Mouse (Mus musculus) forebrain, embryonic 13.5 days (tissue): ENCODE measurements at regions not wholly inside any gene's neighbourhood (a gene's known extent, or its start where the extent isn't known, plus 50 kb on each side); places are given as distances from the start of the nearest gene placed in this dataset.

Source experiments
- ATAC-seq: fragments of 200-750 bp; cut with Nextera tagmentation; 2 replicates; pipeline ENCODE4 v1.8.0; 2017
- H3K27ac ChIP-seq: fragments of 300-500 bp; sonication (generic); 2 replicates; pipeline ENCODE4 v1.5.1; 2015; ENCODE audit warnings: inconsistent platforms, mild to moderate bottlenecking, moderate library complexity
- H3K27me3 ChIP-seq: fragments of 300-500 bp; sonication (generic); 2 replicates; pipeline ENCODE4 v1.6.1; 2015; ENCODE audit warnings: mild to moderate bottlenecking, inconsistent platforms
- H3K36me3 ChIP-seq: fragments of 300-500 bp; sonication (generic); 2 replicates; pipeline ENCODE4 v1.6.1; 2015; ENCODE audit warnings: mild to moderate bottlenecking, inconsistent platforms; ENCODE audit not compliant: poor library complexity, severe bottlenecking
- H3K4me1 ChIP-seq: fragments of 300-500 bp; sonication (generic); 2 replicates; pipeline ENCODE4 v1.6.1; 2015; ENCODE audit warnings: inconsistent platforms
- H3K4me2 ChIP-seq: fragments of 300-500 bp; sonication (generic); 2 replicates; pipeline ENCODE4 v1.6.1; 2015; ENCODE audit warnings: inconsistent platforms, mild to moderate bottlenecking, moderate library complexity
- H3K4me3 ChIP-seq: fragments of 300-500 bp; sonication (generic); 2 replicates; pipeline ENCODE4 v1.5.1; 2015; ENCODE audit warnings: mild to moderate bottlenecking, inconsistent platforms
- H3K9ac ChIP-seq: fragments of 300-500 bp; sonication (generic); 2 replicates; pipeline ENCODE4 v1.6.1; 2015; ENCODE audit warnings: mild to moderate bottlenecking, inconsistent platforms
- H3K9me3 ChIP-seq: fragments of 300-500 bp; sonication (generic); replicated peaks from 2 replicates; pipeline ENCODE4 v1.6.1; 2016; ENCODE audit warnings: inconsistent platforms
- WGBS: fragments of 180-500 bp; shearing (Covaris S2); methylation state at CpG from one replicate; pipeline ENCODE4 v1.1.7; 2015; 5-methylcytosine and 5-hydroxymethylcytosine counted together

DNA sequence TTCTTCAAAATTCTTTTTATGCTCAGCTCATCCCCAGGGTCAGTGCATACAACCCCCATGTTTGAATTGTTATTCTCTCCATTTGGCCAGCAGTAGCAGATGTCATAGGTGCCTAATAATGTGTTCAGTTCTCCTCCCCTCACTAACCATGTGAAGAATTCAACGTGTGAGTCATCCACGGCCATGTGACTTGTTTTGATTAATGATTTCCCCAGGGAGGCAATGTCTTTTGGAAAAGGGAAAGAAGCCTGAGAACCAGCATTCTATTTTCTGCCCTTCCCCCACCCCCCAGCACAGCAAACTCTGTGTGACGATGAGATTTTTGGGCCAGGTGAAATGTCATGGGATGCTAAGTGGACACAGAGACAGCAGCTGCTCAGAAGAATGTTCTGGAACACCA, 459.5 kb upstream of the Nr2f2 start:
- Histone ChIP-seq H3K27me3 (no peaks in the 10 kb centered on the region), H3K4me3 (no peak overlapping the region), H3K36me3 (no peaks in the 10 kb centered on the region), H3K9ac (no peak overlapping the region), H3K4me2 (no peak overlapping the region), H3K4me1 (peaks cover 4% of the 10 kb centered on the region; the same call in 1 of the 2 replicates), H3K27ac (no peak overlapping the region), H3K9me3 (no peaks in the 10 kb centered on the region)
- WGBS: 83% methylated on average over 3 of the region's 3 CpGs
- no peak for ATAC-seq

- Histone ChIP-seq H3K9me3 (no peaks in the 10 kb centered on the region), H3K4me2 (no peak overlapping the region), H3K4me3 (no peak overlapping the region), H3K36me3 (no peaks in the 10 kb centered on the region), H3K27me3 (no peaks in the 10 kb centered on the region), H3K27ac (no peak overlapping the region), H3K9ac (no peak overlapping the region), H3K4me1 (peaks cover 4% of the 10 kb centered on the region; the same call in 1 of the 2 replicates)
- 74% methylated on average over 11 of the region's 11 CpGs for WGBS
- no peak for ATAC-seq
These were observed 456.5 kb upstream of the Nr2f2 start for GRCm38 (mm10) chr7:70823020-70823419.

DNA sequence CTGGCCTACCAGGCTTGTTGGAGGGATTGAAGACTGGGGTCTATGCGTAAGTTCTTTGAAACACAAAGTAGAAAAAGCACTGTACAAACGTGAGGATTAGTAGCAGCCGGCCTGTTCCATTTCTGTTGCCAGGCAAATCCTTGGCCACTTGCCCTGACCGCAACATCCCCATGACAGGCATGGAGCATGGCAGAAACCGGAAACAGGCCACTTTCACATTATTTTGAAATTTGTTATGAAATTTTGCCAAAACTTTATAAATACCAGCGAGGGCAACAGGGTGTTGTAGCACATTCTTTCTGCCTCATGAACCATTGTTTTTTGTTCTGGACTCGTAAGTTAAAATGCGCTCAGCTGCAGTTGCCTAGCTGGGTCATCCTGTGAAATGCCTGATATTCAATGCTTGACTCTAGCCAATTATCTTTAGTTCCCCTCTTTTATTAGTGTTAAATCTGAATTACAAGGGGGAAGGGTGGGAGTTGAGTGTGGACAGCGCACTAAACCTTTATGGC, 455.8 kb upstream of the Nr2f2 start:
- H3K4me3 ChIP-seq: no peak overlapping the region
- no peak overlapping the region for H3K9ac ChIP-seq
- peak; percentile 70; the same call in 1 of the 2 replicates for ATAC-seq
- WGBS: 49% methylated on average over 9 of the region's 9 CpGs
- no peaks in the 10 kb centered on the region for H3K27me3 ChIP-seq
- no peak overlapping the region for H3K27ac ChIP-seq
- no peaks in the 10 kb centered on the region for H3K9me3 ChIP-seq
- no peaks in the 10 kb centered on the region for H3K36me3 ChIP-seq
- H3K4me2 ChIP-seq: no peak overlapping the region
- peaks cover 4% of the 10 kb centered on the region; the same call in 1 of the 2 replicates for H3K4me1 ChIP-seq

- WGBS: 88% methylated on average over 4 of the region's 4 CpGs
- peaks cover 4% of the 10 kb centered on the region; the same call in 1 of the 2 replicates for H3K4me1 ChIP-seq
- H3K27me3 ChIP-seq: no peaks in the 10 kb centered on the region
- H3K4me3 ChIP-seq: no peak overlapping the region
- no peaks in the 10 kb centered on the region for H3K36me3 ChIP-seq
- H3K4me2 ChIP-seq: no peak overlapping the region
- no peaks in the 10 kb centered on the region for H3K9me3 ChIP-seq
- no peak overlapping the region for H3K9ac ChIP-seq
- ATAC-seq: no peak
- no peak overlapping the region for H3K27ac ChIP-seq
These were observed 455.3 kb upstream of the Nr2f2 start for GRCm38 (mm10) chr7:70821861-70822260.

DNA sequence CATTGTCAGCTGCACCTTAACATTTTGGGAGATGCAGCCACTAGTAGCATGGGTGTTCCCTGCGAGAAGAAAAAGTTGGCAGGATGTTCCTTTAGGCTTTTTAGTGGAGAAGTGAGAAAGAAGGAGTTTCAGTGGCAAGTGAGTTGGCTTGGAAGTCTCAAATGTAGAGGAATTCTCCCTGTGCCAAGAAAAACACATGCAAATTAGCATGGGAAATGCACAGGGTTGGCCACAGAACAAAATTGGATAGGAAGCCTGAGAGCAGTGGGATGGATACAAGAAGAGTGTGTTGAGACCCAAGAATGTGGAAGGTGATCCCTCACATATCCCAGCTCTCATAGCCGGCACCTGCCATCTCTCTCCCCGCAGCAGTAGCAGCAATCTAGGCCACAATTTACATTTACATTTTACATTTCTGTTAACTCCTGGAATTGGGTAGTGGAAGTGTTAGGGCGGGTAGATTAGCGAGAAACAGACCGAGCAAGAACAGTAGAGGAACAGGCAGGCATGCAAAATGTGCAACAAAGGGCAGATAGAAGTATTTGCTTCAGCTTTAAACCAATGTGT, 450.9 kb upstream of the Nr2f2 start:
- Histone ChIP-seq H3K9me3 (no peaks in the 10 kb centered on the region), H3K4me2 (no peak overlapping the region), H3K27me3 (no peaks in the 10 kb centered on the region), H3K36me3 (no peaks in the 10 kb centered on the region), H3K9ac (no peak overlapping the region), H3K27ac (no peak overlapping the region), H3K4me1 (peaks cover 7% of the 10 kb centered on the region; the same call in 1 of the 2 replicates), H3K4me3 (no peak overlapping the region)
- 78% methylated on average over 6 of the region's 6 CpGs for WGBS
- ATAC-seq: peak; percentile 45; the same call in 1 of the 2 replicates

DNA sequence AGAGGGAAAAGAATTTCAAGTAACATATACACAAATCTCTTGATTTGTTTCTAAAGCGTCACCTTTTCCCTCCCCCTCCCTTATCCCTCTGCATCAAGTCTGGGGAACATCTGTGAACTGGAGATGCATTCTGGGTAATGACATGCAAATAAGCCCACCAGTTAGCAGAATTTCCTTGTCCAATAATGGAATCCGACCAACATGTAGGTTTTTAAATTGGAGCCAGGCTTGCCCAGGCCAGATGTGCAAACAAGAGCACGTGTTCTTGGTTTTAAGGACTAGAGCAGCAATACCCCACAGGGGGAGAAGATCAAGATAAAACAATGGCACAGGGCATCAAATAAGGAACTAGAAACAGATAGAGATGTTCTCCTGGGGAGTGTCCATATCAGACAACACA, 447.9 kb upstream of the Nr2f2 start:
- H3K27ac ChIP-seq: no peak overlapping the region
- H3K4me2 ChIP-seq: no peak overlapping the region
- no peak overlapping the region for H3K4me3 ChIP-seq
- peaks cover 3% of the 10 kb centered on the region; the same call in 1 of the 2 replicates for H3K4me1 ChIP-seq
- H3K36me3 ChIP-seq: no peaks in the 10 kb centered on the region
- H3K27me3 ChIP-seq: no peaks in the 10 kb centered on the region
- ATAC-seq: no peak
- WGBS: 60% methylated on average over 3 of the region's 3 CpGs
- no peaks in the 10 kb centered on the region for H3K9me3 ChIP-seq
- no peak overlapping the region for H3K9ac ChIP-seq

GRCm38 (mm10) chr7:70813101-70813500, 446.6 kb upstream of the Nr2f2 start:
- H3K27ac ChIP-seq: no peak overlapping the region
- peaks cover 3% of the 10 kb centered on the region; the same call in 1 of the 2 replicates for H3K4me1 ChIP-seq
- no peaks in the 10 kb centered on the region for H3K36me3 ChIP-seq
- no peak overlapping the region for H3K9ac ChIP-seq
- H3K4me2 ChIP-seq: no peak overlapping the region
- no peaks in the 10 kb centered on the region for H3K9me3 ChIP-seq
- WGBS: 56% methylated on average over 5 of the region's 5 CpGs
- H3K27me3 ChIP-seq: no peaks in the 10 kb centered on the region
- no peak for ATAC-seq
- no peak overlapping the region for H3K4me3 ChIP-seq

GRCm38 (mm10) chr7:70810411-70811090, 444.0 kb upstream of the Nr2f2 start:
- 93% methylated on average over 18 of the region's 18 CpGs for WGBS
- Histone ChIP-seq H3K27ac (no peak overlapping the region), H3K4me3 (no peak overlapping the region), H3K27me3 (no peaks in the 10 kb centered on the region), H3K4me1 (peaks cover 3% of the 10 kb centered on the region; the same call in 1 of the 2 replicates), H3K9me3 (no peaks in the 10 kb centered on the region), H3K4me2 (no peak overlapping the region), H3K36me3 (no peaks in the 10 kb centered on the region), H3K9ac (no peak overlapping the region)
- ATAC-seq: no peak

GRCm38 (mm10) chr7:70804281-70804680, 437.7 kb upstream of the Nr2f2 start:
- Histone ChIP-seq H3K9me3 (no peaks in the 10 kb centered on the region), H3K4me1 (no peaks in the 10 kb centered on the region), H3K9ac (no peak overlapping the region), H3K4me3 (no peak overlapping the region), H3K27ac (no peak overlapping the region), H3K27me3 (no peaks in the 10 kb centered on the region), H3K36me3 (no peaks in the 10 kb centered on the region), H3K4me2 (no peak overlapping the region)
- WGBS: 66% methylated on average over 1 of the region's 1 CpGs
- ATAC-seq: no peak

- no peak overlapping the region for H3K4me3 ChIP-seq
- no peaks in the 10 kb centered on the region for H3K36me3 ChIP-seq
- 90% methylated on average over 1 of the region's 1 CpGs for WGBS
- H3K4me1 ChIP-seq: no peaks in the 10 kb centered on the region
- peaks cover 6% of the 10 kb centered on the region; the same call in 1 of the 2 replicates for H3K27me3 ChIP-seq
- no peak overlapping the region for H3K27ac ChIP-seq
- H3K9me3 ChIP-seq: no peaks in the 10 kb centered on the region
- no peak overlapping the region for H3K4me2 ChIP-seq
- no peak overlapping the region for H3K9ac ChIP-seq
- ATAC-seq: no peak
These were observed 433.4 kb upstream of the Nr2f2 start for GRCm38 (mm10) chr7:70799976-70800375.

GRCm38 (mm10) chr7:70799031-70799766, 432.7 kb upstream of the Nr2f2 start:
- Histone ChIP-seq H3K4me2 (no peak overlapping the region), H3K4me1 (no peaks in the 10 kb centered on the region), H3K27ac (no peak overlapping the region), H3K9me3 (no peaks in the 10 kb centered on the region), H3K27me3 (peaks cover 10% of the 10 kb centered on the region), H3K36me3 (no peaks in the 10 kb centered on the region), H3K9ac (no peak overlapping the region), H3K4me3 (no peak overlapping the region)
- WGBS: 87% methylated on average over 6 of the region's 6 CpGs
- no peak for ATAC-seq
